Mouse (Mus musculus) A20 (cell line): Measurements from ENCODE around the gene Psmd3.
A peak's percentile ranks its signal among the peaks of the same experiment; 100 is the strongest.
"Not testable (repeated sequence)": the region's sequence is repeated elsewhere in the genome, so short reads cannot be mapped to it uniquely, and the experiment has no call there.

Experiments
- DNase-seq: peaks from one replicate; pipeline ENCODE4 v3.0.0-alpha.2; 2011; ENCODE audit warnings: low read depth, low spot score

Gene Psmd3

GRCm38 (mm10) chr11:98717904-98718303, 35.5 kb downstream of the Psmd3 start:
- DNase-seq = no peak

GRCm38 (mm10) chr11:98720756-98721155, 38.4 kb downstream of the Psmd3 start:
- no peak for DNase-seq

GRCm38 (mm10) chr11:98721458-98722226, 39.3 kb downstream of the Psmd3 start:
- DNase-seq = no peak

GRCm38 (mm10) chr11:98723098-98723497, 40.7 kb downstream of the Psmd3 start:
- no peak for DNase-seq

GRCm38 (mm10) chr11:98725926-98726506, 43.7 kb downstream of the Psmd3 start:
- DNase-seq = no peak

- peak; percentile 92 for DNase-seq
Measured at GRCm38 (mm10) chr11:98729119-98729588, 46.8 kb downstream of the Psmd3 start, which contains the start of gene Med24. Gene Med24 (minus strand): TSS chr11:98729435.

GRCm38 (mm10) chr11:98730727-98731126, 48.4 kb downstream of the Psmd3 start:
- no peak for DNase-seq

GRCm38 (mm10) chr11:98731134-98731533, 48.8 kb downstream of the Psmd3 start:
- DNase-seq = no peak

GRCm38 (mm10) chr11:98734020-98734419, 51.7 kb downstream of the Psmd3 start:
- DNase-seq = peak; percentile 33

GRCm38 (mm10) chr11:98735111-98735510, 52.8 kb downstream of the Psmd3 start:
- no peak for DNase-seq

GRCm38 (mm10) chr11:98736176-98736575, 53.8 kb downstream of the Psmd3 start:
- no peak for DNase-seq

GRCm38 (mm10) chr11:98737220-98737619, 54.9 kb downstream of the Psmd3 start:
- not testable (repeated sequence) for DNase-seq

- DNase-seq = no peak
Measured at GRCm38 (mm10) chr11:98738428-98738911, 56.1 kb downstream of the Psmd3 start.

GRCm38 (mm10) chr11:98738925-98739324, 56.6 kb downstream of the Psmd3 start:
- DNase-seq = no peak

- no peak for DNase-seq
Measured at GRCm38 (mm10) chr11:98740026-98740392, 57.7 kb downstream of the Psmd3 start.

GRCm38 (mm10) chr11:98740393-98741050, 58.2 kb downstream of the Psmd3 start, which contains the start of gene Thra:
Gene Thra (plus strand): TSS chr11:98740638.
- no peak for DNase-seq

GRCm38 (mm10) chr11:98741051-98741620, 58.8 kb downstream of the Psmd3 start:
- peak; percentile 19 for DNase-seq

GRCm38 (mm10) chr11:98741622-98742396, 59.5 kb downstream of the Psmd3 start:
- DNase-seq = peak; percentile 83

- no peak for DNase-seq
Measured at GRCm38 (mm10) chr11:98742397-98743291, 60.3 kb downstream of the Psmd3 start.
